12 mouse cellular contexts compared by ENCODE assay signal in the genomic region with DNA sequence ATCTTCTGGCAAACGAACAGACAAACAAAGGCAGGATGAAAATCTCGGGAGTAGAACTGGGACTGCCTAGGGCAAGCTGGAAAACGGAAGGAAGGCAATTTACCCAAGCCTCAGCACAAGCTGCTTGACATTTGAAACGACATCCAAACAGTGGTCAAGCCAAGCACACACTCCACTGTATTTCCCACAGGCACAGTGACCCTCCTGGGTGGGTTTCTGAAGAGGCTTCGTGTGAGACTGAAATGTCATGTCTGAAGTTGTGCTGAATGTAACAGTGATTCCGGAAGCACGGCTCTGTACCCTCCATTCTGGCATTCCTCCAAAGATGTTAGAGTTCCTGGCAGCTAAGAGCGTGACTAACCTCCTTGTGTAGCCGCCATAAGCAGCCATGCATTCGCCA. TPM values are rescaled to one million over a fixed set of nuclear protein-coding genes. Genes with fewer than 3 reads are reported as not detected.
A peak's percentile ranks its signal among the peaks of the same experiment; 100 is the strongest.
DNase-seq lines count a peak whose midpoint lies in the region; ATAC-seq lines count a peak whose summit lies in the region.
"Had no signal": no experiment of that assay in that cellular context is flagged by ENCODE, and none has a peak within 500 bp of the region (broad histone marks: within the 10 kb centered on the region; RNA-seq: fewer than 3 reads in every experiment).

No protein-coding gene starts in this region.

- H3K9me3 ChIP-seq in hindbrain, embryonic 12.5 days (replicated peaks), result no peaks in the 10 kb centered on the region
- no peaks in the 10 kb centered on the region for H3K9me3 ChIP-seq in hindbrain, embryonic 11.5 days (ENCODE audit: control insufficient read depth, low read length)
- no peaks in the 10 kb centered on the region for H3K9me3 ChIP-seq in midbrain, embryonic 13.5 days
- H3K9me3 ChIP-seq in midbrain, embryonic 11.5 days (ENCODE audit: control insufficient read depth, low read length), result no peaks in the 10 kb centered on the region
- H3K9me3 ChIP-seq in neural tube, embryonic 13.5 days, result no peaks in the 10 kb centered on the region
- H3K9me3 ChIP-seq: liver, embryonic 13.5 days had no signal

- H3K9ac ChIP-seq in hindbrain, embryonic 12.5 days, result no peak overlapping the region
- H3K9ac ChIP-seq in hindbrain, embryonic 11.5 days (ENCODE audit: low read depth, low read length), result no peak overlapping the region
- no peak overlapping the region for H3K9ac ChIP-seq in midbrain, embryonic 13.5 days (replicated peaks)
- H3K9ac ChIP-seq in midbrain, embryonic 11.5 days (ENCODE audit: low read length), result no peak overlapping the region
- no peak overlapping the region for H3K9ac ChIP-seq in neural tube, embryonic 13.5 days
- H3K9ac ChIP-seq: liver, embryonic 13.5 days had no signal

- no peaks in the 10 kb centered on the region for H3K36me3 ChIP-seq in hindbrain, embryonic 12.5 days
- H3K36me3 ChIP-seq in hindbrain, embryonic 11.5 days (ENCODE audit: control insufficient read depth, insufficient read depth, low read length), result no peaks in the 10 kb centered on the region
- H3K36me3 ChIP-seq in midbrain, embryonic 13.5 days, result peaks cover 6% of the 10 kb centered on the region; the same call in 1 of the 2 replicates
- H3K36me3 ChIP-seq in midbrain, embryonic 11.5 days (ENCODE audit: control insufficient read depth, insufficient read depth, low read length), result no peaks in the 10 kb centered on the region
- H3K36me3 ChIP-seq in neural tube, embryonic 13.5 days, result no peaks in the 10 kb centered on the region

- H3K27me3 ChIP-seq in hindbrain, embryonic 12.5 days, result no peaks in the 10 kb centered on the region
- H3K27me3 ChIP-seq in hindbrain, embryonic 11.5 days (ENCODE audit: control insufficient read depth, insufficient read depth, low read length), result no peaks in the 10 kb centered on the region
- no peaks in the 10 kb centered on the region for H3K27me3 ChIP-seq in midbrain, embryonic 13.5 days
- H3K27me3 ChIP-seq in midbrain, embryonic 11.5 days (ENCODE audit: control insufficient read depth, insufficient read depth, low read length), result no peaks in the 10 kb centered on the region
- H3K27me3 ChIP-seq in neural tube, embryonic 13.5 days, result no peaks in the 10 kb centered on the region
- H3K27me3 ChIP-seq: liver, embryonic 13.5 days had no signal

- peak; percentile 33 for DNase-seq in adrenal gland, postnatal 10 days
- DNase-seq in adrenal gland, adult 18-20 months (ENCODE audit: low spot score in 2 of 2), result no peak
- no peak for DNase-seq in hindbrain, embryonic 11.5 days (ENCODE audit: low spot score)
- no peak for DNase-seq in midbrain, embryonic 11.5 days (ENCODE audit: low spot score, missing footprints)
- no peak for DNase-seq in urinary bladder, postnatal 36 days (ENCODE audit: low spot score in 2 of 2)
- DNase-seq: gastrocnemius, postnatal 10 days; liver, embryonic 13.5 days had no signal

- ATAC-seq in hindbrain, embryonic 12.5 days (ENCODE audit: low FRiP score), result peak; percentile 72; the same call in 1 of the 2 replicates
- no peak for ATAC-seq in hindbrain, embryonic 11.5 days (ENCODE audit: low FRiP score)
- peak; percentile 66 for ATAC-seq in midbrain, embryonic 13.5 days
- ATAC-seq in midbrain, embryonic 11.5 days (ENCODE audit: low FRiP score), result no peak
- ATAC-seq in neural tube, embryonic 13.5 days (ENCODE audit: low read depth), result peak; percentile 53; the same call in 1 of the 2 replicates

- 69% methylated on average over 10 of the region's 10 CpGs for WGBS in hindbrain, embryonic 12.5 days
- 81% methylated on average over 10 of the region's 10 CpGs for WGBS in hindbrain, embryonic 11.5 days
- 77% methylated on average over 10 of the region's 10 CpGs for WGBS in midbrain, embryonic 13.5 days
- 82% methylated on average over 10 of the region's 10 CpGs for WGBS in midbrain, embryonic 11.5 days
- 48% methylated on average over 10 of the region's 10 CpGs for WGBS in neural tube, embryonic 13.5 days

- H3K4me3 ChIP-seq in hindbrain, embryonic 12.5 days, result no peak overlapping the region
- H3K4me3 ChIP-seq in hindbrain, embryonic 11.5 days (ENCODE audit: low read depth, low read length), result no peak overlapping the region
- no peak overlapping the region for H3K4me3 ChIP-seq in midbrain, embryonic 13.5 days (replicated peaks)
- no peak overlapping the region for H3K4me3 ChIP-seq in midbrain, embryonic 11.5 days (ENCODE audit: low read depth, low read length)
- no peak overlapping the region for H3K4me3 ChIP-seq in neural tube, embryonic 13.5 days
- H3K4me3 ChIP-seq: liver, embryonic 13.5 days had no signal

- no peak overlapping the region for H3K4me2 ChIP-seq in hindbrain, embryonic 12.5 days (replicated peaks)
- no peak overlapping the region for H3K4me2 ChIP-seq in hindbrain, embryonic 11.5 days (replicated peaks; ENCODE audit: low read depth, low read length)
- H3K4me2 ChIP-seq in midbrain, embryonic 13.5 days (replicated peaks), result no peak overlapping the region
- H3K4me2 ChIP-seq in midbrain, embryonic 11.5 days, result no peak overlapping the region
- no peak overlapping the region for H3K4me2 ChIP-seq in neural tube, embryonic 13.5 days
- H3K4me2 ChIP-seq: liver, embryonic 13.5 days had no signal

- no peaks in the 10 kb centered on the region for H3K4me1 ChIP-seq in hindbrain, embryonic 12.5 days
- H3K4me1 ChIP-seq in hindbrain, embryonic 11.5 days (replicated peaks; ENCODE audit: control insufficient read depth, insufficient read depth, low read length), result no peaks in the 10 kb centered on the region
- H3K4me1 ChIP-seq in midbrain, embryonic 13.5 days (replicated peaks), result peaks cover 8% of the 10 kb centered on the region
- no peaks in the 10 kb centered on the region for H3K4me1 ChIP-seq in midbrain, embryonic 11.5 days (ENCODE audit: control insufficient read depth, insufficient read depth, low read length)
- H3K4me1 ChIP-seq in neural tube, embryonic 13.5 days (replicated peaks), result no peaks in the 10 kb centered on the region
- H3K4me1 ChIP-seq: liver, embryonic 13.5 days had no signal

- H3K27ac ChIP-seq in hindbrain, embryonic 12.5 days, result no peak overlapping the region
- no peak overlapping the region for H3K27ac ChIP-seq in hindbrain, embryonic 11.5 days (ENCODE audit: low read depth, low read length)
- H3K27ac ChIP-seq in midbrain, embryonic 13.5 days, result no peak overlapping the region
- no peak overlapping the region for H3K27ac ChIP-seq in midbrain, embryonic 11.5 days (ENCODE audit: low read depth, low read length)
- H3K27ac ChIP-seq in neural tube, embryonic 13.5 days (replicated peaks), result no peak overlapping the region
- H3K27ac ChIP-seq: liver, embryonic 13.5 days had no signal

RNA-seq across cellular contexts. Expression of a gene that starts 28.5 kb away (rescaled TPM):
- total RNA-seq in adrenal gland, postnatal 10 days (2021), result under 1 TPM in 1 of 2 experiments, not detected in 1; 0.33 TPM
- total RNA-seq in adrenal gland, adult 18-20 months (2021), result not detected
- not detected in 2 replicates for polyA plus RNA-seq in hindbrain, embryonic 12.5 days (2016; fragmentation: Nextera tagmentation; extraction: Ambion mirVana)
- not detected in 2 replicates for polyA plus RNA-seq in hindbrain, embryonic 11.5 days (2014; fragmentation: Nextera tagmentation; extraction: Ambion mirVana)
- not detected in 2 replicates for polyA plus RNA-seq in midbrain, embryonic 13.5 days (2015; fragmentation: Nextera tagmentation; extraction: Ambion mirVana)
- polyA plus RNA-seq in midbrain, embryonic 11.5 days (2014; fragmentation: Nextera tagmentation; extraction: Ambion mirVana), result not detected in 2 replicates
- 0.15 TPM in 1 of 2 replicates, not detected in the other for polyA plus RNA-seq in neural tube, embryonic 13.5 days (2015; fragmentation: Nextera tagmentation; extraction: Ambion mirVana)
- polyA plus RNA-seq: liver, embryonic 13.5 days; neural tube, embryonic 11.5 days; stomach, embryonic 14.5 days had no signal

RNA-seq across cellular contexts. Expression of a gene that starts 30.9 kb away (rescaled TPM):
- total RNA-seq in adrenal gland, postnatal 10 days (2021), result 10 to 100 TPM in 1 of 2 experiments, 1 to 10 TPM in 1; 2.5 to 11.6 TPM
- under 1 TPM; 0.07 to 0.10 TPM for total RNA-seq in adrenal gland, adult 18-20 months (2021)
- polyA plus RNA-seq in hindbrain, embryonic 12.5 days (2016; fragmentation: Nextera tagmentation; extraction: Ambion mirVana), result 0.42 and 0.45 TPM in 2 replicates
- polyA plus RNA-seq in hindbrain, embryonic 11.5 days (2014; fragmentation: Nextera tagmentation; extraction: Ambion mirVana), result 0.17 and 0.20 TPM in 2 replicates
- 0.03 and 0.05 TPM in 2 replicates for polyA plus RNA-seq in midbrain, embryonic 13.5 days (2015; fragmentation: Nextera tagmentation; extraction: Ambion mirVana)
- 0.01 and 0.08 TPM in 2 replicates for polyA plus RNA-seq in midbrain, embryonic 11.5 days (2014; fragmentation: Nextera tagmentation; extraction: Ambion mirVana)
- polyA plus RNA-seq in neural tube, embryonic 13.5 days (2015; fragmentation: Nextera tagmentation; extraction: Ambion mirVana), result 0.13 and 0.22 TPM in 2 replicates

RNA-seq across cellular contexts. Expression of a gene that starts 47.5 kb away (rescaled TPM):
- 10 to 100 TPM in 1 of 2 experiments, 1 to 10 TPM in 1; 8.2 to 10.9 TPM for total RNA-seq in adrenal gland, postnatal 10 days (2021)
- total RNA-seq in adrenal gland, adult 18-20 months (2021), result 10 to 100 TPM in 1 of 2 experiments, 1 to 10 TPM in 1; 7.6 to 10.8 TPM
- polyA plus RNA-seq in hindbrain, embryonic 12.5 days (2016; fragmentation: Nextera tagmentation; extraction: Ambion mirVana), result 11.8 and 11.9 TPM in 2 replicates
- 12.4 and 17.0 TPM in 2 replicates for polyA plus RNA-seq in hindbrain, embryonic 11.5 days (2014; fragmentation: Nextera tagmentation; extraction: Ambion mirVana)
- polyA plus RNA-seq in midbrain, embryonic 13.5 days (2015; fragmentation: Nextera tagmentation; extraction: Ambion mirVana), result 8.9 and 9.3 TPM in 2 replicates
- 14.9 and 19.5 TPM in 2 replicates for polyA plus RNA-seq in midbrain, embryonic 11.5 days (2014; fragmentation: Nextera tagmentation; extraction: Ambion mirVana)
- polyA plus RNA-seq in neural tube, embryonic 13.5 days (2015; fragmentation: Nextera tagmentation; extraction: Ambion mirVana), result 7.2 and 9.0 TPM in 2 replicates

RNA-seq across cellular contexts. Expression of a gene that starts 49.0 kb away (rescaled TPM):
- total RNA-seq in adrenal gland, postnatal 10 days (2021), result 10 to 100 TPM; 16.3 to 30.1 TPM
- 10 to 100 TPM in 1 of 2 experiments, 1 to 10 TPM in 1; 3.7 to 10.4 TPM for total RNA-seq in adrenal gland, adult 18-20 months (2021)
- 10.0 and 11.1 TPM in 2 replicates for polyA plus RNA-seq in hindbrain, embryonic 12.5 days (2016; fragmentation: Nextera tagmentation; extraction: Ambion mirVana)
- polyA plus RNA-seq in hindbrain, embryonic 11.5 days (2014; fragmentation: Nextera tagmentation; extraction: Ambion mirVana), result 10.2 and 13.4 TPM in 2 replicates
- polyA plus RNA-seq in midbrain, embryonic 13.5 days (2015; fragmentation: Nextera tagmentation; extraction: Ambion mirVana), result 10.3 and 11.9 TPM in 2 replicates
- polyA plus RNA-seq in midbrain, embryonic 11.5 days (2014; fragmentation: Nextera tagmentation; extraction: Ambion mirVana), result 10.0 and 10.7 TPM in 2 replicates
- 7.6 and 10.4 TPM in 2 replicates for polyA plus RNA-seq in neural tube, embryonic 13.5 days (2015; fragmentation: Nextera tagmentation; extraction: Ambion mirVana)

Comparison
In these comparisons a context has a peak if more than half of its experiments do, and no peak if none do; other contexts are left out.
1. ATAC-seq: peak in hindbrain, embryonic 12.5 days (single experiment), midbrain, embryonic 13.5 days (single experiment) and neural tube, embryonic 13.5 days (single experiment); none in hindbrain, embryonic 11.5 days (single experiment) and midbrain, embryonic 11.5 days (single experiment).